Mouse (Mus musculus) intestine, embryonic 14.5 days (tissue): Measurements from ENCODE around the gene Myo1g. TPM values are rescaled to one million over a fixed set of nuclear protein-coding genes. Genes with fewer than 3 reads are reported as not detected.
A peak's percentile ranks its signal among the peaks of the same experiment; 100 is the strongest.

Source experiments
- ATAC-seq: fragments of 200-750 bp; cut with Nextera tagmentation; replicated peaks from 2 replicates; pipeline ENCODE4 v1.8.0; 2017; ENCODE audit warnings: low read depth, moderate number of reproducible peaks, moderate TSS enrichment, moderate library complexity; ENCODE audit not compliant: low FRiP score, low TSS enrichment
- DNase-seq: peaks from one replicate; pipeline ENCODE4 v3.0.0-alpha.2; 2018; ENCODE audit warnings: low spot score
- H3K27ac ChIP-seq: fragments of 300-500 bp; sonication (generic); 2 replicates; pipeline ENCODE4 v1.5.1; 2014; ENCODE audit warnings: low read depth, mild to moderate bottlenecking, control low read depth
- H3K27me3 ChIP-seq: fragments of 300-500 bp; sonication (generic); replicated peaks from 2 replicates; pipeline ENCODE4 v1.6.1; 2014; ENCODE audit warnings: low read length, control low read depth; ENCODE audit not compliant: control insufficient read depth, insufficient read depth
- H3K36me3 ChIP-seq: fragments of 300-500 bp; sonication (generic); 2 replicates; pipeline ENCODE4 v1.6.1; 2014; ENCODE audit warnings: low read length, control low read depth; ENCODE audit not compliant: control insufficient read depth, insufficient read depth
- H3K4me1 ChIP-seq: fragments of 300-500 bp; sonication (generic); replicated peaks from 2 replicates; pipeline ENCODE4 v1.6.1; 2014; ENCODE audit warnings: low read length, control low read depth, mixed read lengths; ENCODE audit not compliant: control insufficient read depth, insufficient read depth
- H3K4me2 ChIP-seq: fragments of 300-500 bp; sonication (generic); 2 replicates; pipeline ENCODE4 v1.6.1; 2014; ENCODE audit warnings: low read length
- H3K4me3 ChIP-seq: fragments of 300-500 bp; sonication (generic); 2 replicates; pipeline ENCODE4 v1.5.1; 2014; ENCODE audit warnings: low read depth, low read length, control low read depth, mixed read lengths
- H3K9ac ChIP-seq: fragments of 300-500 bp; sonication (generic); 2 replicates; pipeline ENCODE4 v1.6.1; 2014; ENCODE audit warnings: mild to moderate bottlenecking, low read length
- H3K9me3 ChIP-seq: fragments of 300-500 bp; sonication (generic); 2 replicates; pipeline ENCODE4 v1.6.1; 2016; ENCODE audit warnings: low read length, control low read depth; ENCODE audit not compliant: control insufficient read depth
- WGBS: fragments of 180-500 bp; shearing (Covaris S2); extraction: QIAGEN DNeasy Blood & Tissue Kit; methylation state at CpG from one replicate; pipeline ENCODE4 v1.1.7; 2014; 5-methylcytosine and 5-hydroxymethylcytosine counted together
- polyA plus RNA-seq: library from polyadenylated mRNA; unstranded; fragments of >200 nt; fragmentation: Nextera tagmentation; extraction: Ambion mirVana; gene quantifications from 2 replicates; pipeline ENCODE4 v1.2.1, GENCODE M21; 2014

Myo1g gene
- polyA plus RNA-seq, 1 experiment from 2014 or later = 1.3 TPM

GRCm38 (mm10) chr11:6506516-6506915, 14.2 kb downstream of the Myo1g start:
- WGBS = 67% methylated on average over 9 of the region's 9 CpGs
- no peaks in the 10 kb centered on the region for H3K27me3 ChIP-seq
- no peaks in the 10 kb centered on the region for H3K9me3 ChIP-seq
- H3K4me2 ChIP-seq = no peak overlapping the region
- no peak overlapping the region for H3K27ac ChIP-seq
- ATAC-seq (no peak), DNase-seq (no peak)
- no peak overlapping the region for H3K9ac ChIP-seq
- no peaks in the 10 kb centered on the region for H3K36me3 ChIP-seq
- no peaks in the 10 kb centered on the region for H3K4me1 ChIP-seq
- no peak overlapping the region for H3K4me3 ChIP-seq

DNA sequence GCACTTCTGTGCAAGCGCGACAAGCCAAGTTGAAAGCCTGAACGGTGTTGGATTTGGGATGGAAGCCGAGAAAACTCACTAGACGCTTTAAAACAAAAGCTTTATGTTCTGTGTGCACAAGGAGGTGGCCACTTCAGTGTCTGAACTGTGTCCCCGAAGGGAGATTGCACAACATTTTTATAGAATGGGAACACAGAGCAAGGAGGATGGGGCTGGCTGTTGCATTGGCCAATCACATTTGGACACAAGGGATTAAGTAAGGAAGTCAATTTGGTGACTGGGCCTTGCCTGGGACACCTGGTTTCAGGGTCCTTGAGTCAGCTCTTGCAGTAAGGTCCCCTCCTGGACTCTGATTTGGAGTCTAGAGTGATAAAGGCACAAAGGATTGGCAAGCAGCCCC, 16.1 kb downstream of the Myo1g start:
- ATAC-seq = peak; percentile 68
- no peaks in the 10 kb centered on the region for H3K36me3 ChIP-seq
- no peaks in the 10 kb centered on the region for H3K9me3 ChIP-seq
- H3K27ac ChIP-seq = peak overlapping the region; percentile 38; the same call in 1 of the 2 replicates
- no peak overlapping the region for H3K4me3 ChIP-seq
- H3K4me1 ChIP-seq = no peaks in the 10 kb centered on the region
- H3K27me3 ChIP-seq = no peaks in the 10 kb centered on the region
- H3K9ac ChIP-seq = no peak overlapping the region
- no peak overlapping the region for H3K4me2 ChIP-seq
- DNase-seq = no peak
- WGBS = 75% methylated on average over 6 of the region's 6 CpGs

DNA sequence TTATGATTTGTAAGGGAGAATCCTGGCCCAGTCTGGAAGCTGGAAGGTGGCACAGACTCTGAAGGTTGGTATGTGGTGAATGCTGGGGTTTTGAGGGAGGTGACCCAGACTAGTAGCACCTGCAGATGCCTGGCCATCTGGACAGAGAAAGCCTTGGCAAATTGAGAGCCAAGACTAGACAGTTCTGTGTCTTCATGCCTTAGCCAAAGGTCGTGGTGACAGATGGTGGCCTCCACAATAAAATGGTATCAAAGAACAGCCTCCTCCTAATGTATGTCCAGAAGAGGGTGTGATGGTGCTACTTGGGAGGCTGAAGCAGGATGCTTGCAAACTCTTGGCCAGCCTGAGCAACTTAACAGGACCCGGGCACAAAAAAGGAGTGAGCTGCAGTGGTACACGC, 16.5 kb downstream of the Myo1g start:
- Histone ChIP-seq H3K27ac (peak overlapping the region; percentile 38; the same call in 1 of the 2 replicates), H3K36me3 (no peaks in the 10 kb centered on the region), H3K4me2 (no peak overlapping the region), H3K4me1 (no peaks in the 10 kb centered on the region), H3K27me3 (no peaks in the 10 kb centered on the region), H3K4me3 (no peak overlapping the region), H3K9ac (no peak overlapping the region), H3K9me3 (no peaks in the 10 kb centered on the region)
- ATAC-seq = no peak
- no peak for DNase-seq
- WGBS = 76% methylated on average over 3 of the region's 3 CpGs

DNA sequence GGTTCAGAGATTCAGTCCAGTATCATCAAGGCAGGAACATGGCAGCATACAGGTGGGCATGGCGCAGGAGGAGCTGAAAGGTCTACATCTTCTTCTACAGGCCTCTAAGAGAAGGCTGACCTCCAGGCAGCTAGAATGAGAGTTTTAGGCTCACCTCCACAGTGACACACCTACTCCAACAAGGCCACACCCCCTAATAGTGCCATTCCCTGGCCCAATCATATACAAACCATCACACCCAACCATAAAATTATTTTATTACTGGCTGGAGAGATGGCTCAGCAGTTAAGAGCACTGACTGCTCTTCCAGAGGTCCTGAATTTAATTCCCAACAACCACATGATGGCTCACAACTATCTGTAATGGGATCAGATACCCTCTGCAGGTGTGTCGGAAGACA, 18.3 kb downstream of the Myo1g start:
- Histone ChIP-seq H3K9me3 (no peaks in the 10 kb centered on the region), H3K4me3 (no peak overlapping the region), H3K27ac (no peak overlapping the region), H3K36me3 (no peaks in the 10 kb centered on the region), H3K4me1 (no peaks in the 10 kb centered on the region), H3K9ac (no peak overlapping the region), H3K27me3 (no peaks in the 10 kb centered on the region), H3K4me2 (no peak overlapping the region)
- 90% methylated on average over 2 of the region's 2 CpGs for WGBS
- DNase-seq = no peak
- no peak for ATAC-seq

DNA sequence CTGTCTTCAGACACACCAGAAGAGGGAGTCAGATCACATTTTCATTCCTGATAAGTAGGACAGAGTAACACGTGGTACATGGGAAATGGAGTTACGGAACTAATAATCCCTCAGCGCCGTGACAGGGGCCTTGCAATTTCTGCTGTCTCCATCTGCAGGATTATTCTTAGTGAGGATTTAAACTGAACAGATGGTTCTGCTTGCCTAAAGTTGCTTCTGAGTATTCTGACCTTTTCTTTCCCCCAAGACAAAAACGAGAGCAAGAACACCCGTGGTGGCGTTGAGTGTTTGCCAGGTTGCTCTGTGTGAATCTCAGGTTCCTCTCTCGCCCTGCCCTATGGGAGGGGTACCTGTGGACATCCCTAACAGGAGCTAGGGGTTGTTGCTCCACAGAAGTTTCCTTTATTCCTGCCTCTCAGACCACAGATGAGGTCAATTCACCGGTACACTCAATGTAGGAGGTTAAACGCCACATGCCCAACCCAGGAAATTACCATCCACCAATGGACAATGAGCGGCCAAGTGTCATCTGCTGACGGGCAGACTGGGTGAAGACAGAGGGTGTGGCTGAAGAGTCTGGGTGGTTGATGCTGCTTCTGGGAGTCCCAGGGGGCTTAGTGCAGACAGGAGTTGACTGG, 23.3 kb downstream of the Myo1g start:
- Histone ChIP-seq H3K4me2 (no peak overlapping the region), H3K36me3 (no peaks in the 10 kb centered on the region), H3K27me3 (no peaks in the 10 kb centered on the region), H3K4me1 (no peaks in the 10 kb centered on the region), H3K9ac (no peak overlapping the region), H3K9me3 (no peaks in the 10 kb centered on the region), H3K4me3 (no peak overlapping the region), H3K27ac (no peak overlapping the region)
- no peak for ATAC-seq
- 76% methylated on average over 12 of the region's 12 CpGs for WGBS
- no peak for DNase-seq

- H3K27me3 ChIP-seq = no peaks in the 10 kb centered on the region
- no peaks in the 10 kb centered on the region for H3K9me3 ChIP-seq
- no peak overlapping the region for H3K4me3 ChIP-seq
- H3K4me1 ChIP-seq = peaks cover 3% of the 10 kb centered on the region; the same call in 1 of the 2 replicates
- no peak overlapping the region for H3K27ac ChIP-seq
- no peaks in the 10 kb centered on the region for H3K36me3 ChIP-seq
- DNase-seq = no peak
- WGBS = 64% methylated on average over 6 of the region's 6 CpGs
- H3K9ac ChIP-seq = no peak overlapping the region
- 0 out of 2 replicates have a peak, but pooled peaks have one; percentile 32 for ATAC-seq
- no peak overlapping the region for H3K4me2 ChIP-seq
These were observed 30.9 kb downstream of the Myo1g start for GRCm38 (mm10) chr11:6489691-6490503.

DNA sequence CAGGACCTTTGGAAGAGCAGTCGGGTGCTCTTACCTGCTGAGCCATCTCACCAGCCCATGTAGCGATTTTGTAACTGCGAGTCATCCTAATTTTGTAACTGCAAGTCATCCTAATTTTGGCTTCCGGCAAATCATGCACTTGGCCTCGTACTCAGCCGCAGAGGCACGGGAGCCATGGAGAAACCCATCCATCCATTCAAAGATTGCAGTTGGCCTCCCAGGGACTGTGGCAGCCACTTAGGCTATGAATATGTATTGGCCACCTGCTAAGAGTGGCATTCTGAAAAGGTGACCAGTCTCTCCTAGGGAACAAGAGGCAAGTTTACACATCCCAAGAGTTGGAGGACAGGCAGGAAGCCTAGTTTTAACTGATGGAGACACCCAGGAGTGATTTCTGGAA, 31.5 kb downstream of the Myo1g start:
- Histone ChIP-seq H3K4me2 (no peak overlapping the region), H3K36me3 (no peaks in the 10 kb centered on the region), H3K27ac (no peak overlapping the region), H3K27me3 (no peaks in the 10 kb centered on the region), H3K4me1 (peaks cover 3% of the 10 kb centered on the region; the same call in 1 of the 2 replicates), H3K9ac (no peak overlapping the region), H3K9me3 (no peaks in the 10 kb centered on the region), H3K4me3 (no peak overlapping the region)
- no peak for ATAC-seq
- WGBS = 88% methylated on average over 7 of the region's 7 CpGs
- no peak for DNase-seq

- H3K27ac ChIP-seq = no peak overlapping the region
- no peak overlapping the region for H3K4me2 ChIP-seq
- peaks cover 3% of the 10 kb centered on the region; the same call in 1 of the 2 replicates for H3K4me1 ChIP-seq
- no peaks in the 10 kb centered on the region for H3K9me3 ChIP-seq
- H3K27me3 ChIP-seq = no peaks in the 10 kb centered on the region
- ATAC-seq (no peak), DNase-seq (no peak)
- 95% methylated on average over 5 of the region's 5 CpGs for WGBS
- H3K4me3 ChIP-seq = no peak overlapping the region
- no peak overlapping the region for H3K9ac ChIP-seq
- H3K36me3 ChIP-seq = no peaks in the 10 kb centered on the region
These were observed 32.6 kb downstream of the Myo1g start for GRCm38 (mm10) chr11:6488041-6488684.
